Mouse (Mus musculus) cerebellum, postnatal 14 days (tissue): ENCODE results near the gene Copa.

Source experiments
- DNase-seq, 2 experiments: peaks; one replicate each; pipeline ENCODE4 v3.0.0; 2021; ENCODE audit warnings: mixed read lengths in 2 of 2

Gene Copa

DNA sequence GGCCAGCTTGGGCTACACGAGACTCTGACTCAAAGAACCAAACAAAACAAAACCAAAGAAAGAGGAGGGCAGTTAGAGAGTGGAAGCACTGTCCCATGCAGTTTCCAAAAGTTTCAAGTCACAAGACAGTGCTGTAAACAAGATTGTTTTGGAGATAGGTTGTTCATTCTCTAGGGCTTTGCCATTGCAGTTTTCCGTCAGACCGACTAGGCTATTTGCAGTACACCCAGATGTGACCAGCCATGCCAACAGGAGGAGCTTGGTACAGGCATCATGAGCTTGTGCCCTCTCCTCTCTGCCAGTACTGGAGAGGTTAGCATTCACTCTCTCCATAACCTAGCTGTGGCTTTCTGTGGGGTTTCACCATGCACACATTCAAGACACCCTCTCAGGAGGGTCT, 11.2 kb downstream of the Copa start:
- DNase-seq, result no peak

DNA sequence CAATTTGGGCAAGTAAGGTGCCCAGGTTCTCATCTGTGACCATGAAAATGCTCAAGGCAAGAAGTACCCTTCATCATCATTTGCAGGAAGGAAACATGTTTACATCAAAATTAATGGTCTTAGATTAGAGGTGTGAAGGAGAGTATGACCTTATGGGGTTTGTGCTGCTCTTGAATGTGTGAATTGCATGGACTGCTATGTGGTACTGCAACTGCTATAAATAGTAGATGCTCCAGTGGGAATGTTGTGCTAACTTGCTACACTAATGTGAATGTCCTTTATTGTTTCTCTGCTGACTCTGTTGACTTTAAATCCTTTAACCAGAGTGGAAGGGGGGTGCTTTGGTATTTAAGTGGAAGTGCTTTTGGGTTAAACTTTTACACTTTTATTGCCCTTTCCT, 12.0 kb downstream of the Copa start:
- DNase-seq, result no peak

DNA sequence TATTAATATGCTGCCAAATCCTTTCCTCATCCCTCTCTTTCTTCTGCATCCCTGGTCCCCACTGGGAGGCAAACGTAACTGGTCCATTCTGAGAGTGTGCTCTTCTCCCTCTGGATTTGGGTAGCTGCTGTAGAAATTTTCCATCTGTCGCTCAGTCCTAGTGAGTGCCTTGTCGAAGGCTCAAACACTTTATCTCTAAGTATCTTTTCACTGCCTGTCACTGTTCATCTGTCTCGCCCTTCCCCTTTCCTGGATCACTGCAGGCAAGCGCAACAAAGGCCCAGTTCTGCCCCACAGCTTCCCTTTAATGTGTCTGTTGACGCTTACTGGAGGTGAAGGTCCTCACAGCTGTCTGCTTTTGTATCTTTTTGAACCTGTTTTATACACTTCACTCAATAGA, 12.9 kb downstream of the Copa start:
- DNase-seq, result no peak

DNA sequence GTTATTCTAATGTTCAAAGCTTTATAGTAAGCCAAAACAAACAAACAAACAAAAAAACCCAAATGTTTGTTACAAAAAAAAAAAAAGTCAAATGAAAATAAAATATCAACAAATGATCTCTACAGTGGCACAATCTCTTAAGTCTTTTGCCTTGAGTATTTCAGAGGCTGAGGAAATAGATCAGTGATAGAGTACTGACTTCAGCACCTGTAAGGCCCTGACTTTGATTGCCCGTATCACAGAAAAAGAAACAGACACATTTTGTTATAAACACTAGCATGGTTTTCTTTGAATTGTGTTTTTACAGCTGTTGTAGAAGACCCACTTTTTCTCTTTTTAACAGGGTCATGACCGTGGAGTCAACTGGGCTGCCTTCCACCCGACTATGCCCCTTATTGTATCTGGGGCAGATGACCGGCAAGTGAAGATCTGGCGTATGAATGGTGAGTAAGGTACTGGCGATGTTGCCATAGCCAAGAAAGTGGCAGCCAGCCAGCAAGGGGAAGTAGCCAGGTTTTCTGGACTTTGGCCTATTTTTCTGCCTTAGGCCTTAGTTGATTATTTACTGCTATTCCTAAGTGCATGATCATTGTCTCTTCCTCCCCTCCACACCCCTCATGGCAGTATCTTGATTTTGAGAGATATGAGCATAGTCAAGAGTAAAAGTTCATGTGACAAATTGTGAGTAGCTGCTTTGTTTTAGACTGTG, 17.1 kb downstream of the Copa start:
- peak; percentile 57 to 65 for DNase-seq

DNA sequence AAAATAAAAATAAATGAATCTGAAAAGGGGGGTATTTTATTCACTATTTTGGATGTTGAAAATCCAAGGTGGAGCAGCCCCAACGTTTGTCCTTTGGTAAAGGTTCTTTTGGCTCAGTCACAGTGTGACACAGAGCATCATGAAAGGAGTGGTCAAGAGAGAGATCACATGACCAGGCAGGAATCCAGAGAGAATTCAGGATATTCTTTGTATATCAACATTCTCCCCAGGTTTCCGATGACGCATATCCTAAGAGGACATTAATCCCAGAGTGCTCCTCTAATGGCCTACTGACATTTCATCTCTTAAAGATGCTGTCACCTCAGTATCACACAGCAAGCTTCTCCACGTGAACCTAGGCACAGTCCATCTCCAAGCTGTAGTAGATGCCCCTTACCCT, 21.3 kb downstream of the Copa start:
- no peak for DNase-seq

DNA sequence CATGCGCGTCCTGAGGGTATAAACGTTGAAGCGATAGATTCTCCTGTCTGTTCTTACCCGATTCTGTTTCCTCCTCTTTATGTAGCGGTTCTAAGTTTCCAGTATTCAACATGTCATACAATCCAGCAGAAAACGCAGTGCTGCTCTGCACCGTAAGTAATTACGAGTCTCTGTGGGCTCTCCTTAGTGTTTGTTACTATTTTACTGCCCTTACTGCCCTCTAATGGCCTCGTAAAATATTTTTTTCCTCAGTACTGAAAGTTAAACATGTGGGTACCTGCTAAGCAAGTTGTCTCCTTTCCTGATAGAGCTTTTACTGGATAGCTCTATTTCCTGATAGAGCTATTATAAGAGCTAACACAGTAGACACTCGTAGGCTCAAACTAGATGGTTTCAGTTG, 22.8 kb downstream of the Copa start:
- no peak for DNase-seq

DNA sequence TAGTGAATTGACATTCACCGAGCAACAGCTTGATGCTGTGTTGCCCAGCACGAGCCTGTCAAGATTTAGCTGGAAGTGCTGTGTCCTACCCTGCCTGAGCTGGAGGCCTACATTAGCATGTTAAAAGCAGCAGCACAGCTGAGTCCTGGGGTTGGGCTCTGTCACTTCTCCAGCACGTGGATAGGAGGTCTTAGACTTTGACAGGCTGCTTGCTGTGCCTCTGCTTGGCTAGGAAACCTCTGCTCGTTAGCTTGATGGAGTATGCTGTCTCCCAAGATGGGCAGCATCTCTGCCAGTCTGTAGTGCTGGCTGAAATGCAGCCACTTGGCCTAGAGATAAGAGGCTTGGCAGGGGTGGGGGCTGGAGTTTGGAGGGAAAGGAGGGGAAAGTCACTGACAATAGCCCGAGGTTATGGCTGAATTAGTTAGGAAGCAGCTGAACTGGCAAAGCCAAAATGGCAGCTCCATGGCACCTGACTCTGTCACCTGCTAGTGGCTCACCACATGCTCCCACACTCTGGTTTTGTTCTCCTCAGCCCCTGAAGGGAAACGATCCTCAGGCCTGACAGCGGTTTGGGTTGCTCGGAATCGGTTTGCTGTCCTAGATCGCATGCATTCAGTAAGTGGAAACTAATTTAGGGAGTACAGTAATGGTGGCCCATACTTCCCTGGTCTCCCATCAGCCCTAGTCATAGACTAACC, 25.6 kb downstream of the Copa start:
- DNase-seq, result peak; percentile 41 to 44

DNA sequence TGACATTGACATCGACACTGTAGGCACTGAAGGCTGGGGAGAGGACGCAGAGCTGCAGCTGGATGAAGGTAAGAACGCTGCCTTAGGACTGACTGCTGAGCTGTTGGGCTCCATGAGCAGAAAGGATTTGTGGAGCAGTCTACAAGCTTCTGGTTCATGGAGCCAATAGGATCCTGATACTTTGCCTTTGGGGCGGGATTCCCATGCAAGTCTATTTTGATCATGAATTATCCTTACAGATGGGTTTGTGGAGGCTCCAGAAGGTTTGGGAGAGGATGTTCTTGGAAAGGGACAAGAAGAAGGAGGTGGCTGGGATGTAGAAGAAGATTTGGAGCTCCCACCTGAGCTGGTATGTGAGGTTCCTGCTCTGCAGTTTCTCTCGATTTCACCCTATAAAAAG, 34.6 kb downstream of the Copa start:
- no peak for DNase-seq

DNA sequence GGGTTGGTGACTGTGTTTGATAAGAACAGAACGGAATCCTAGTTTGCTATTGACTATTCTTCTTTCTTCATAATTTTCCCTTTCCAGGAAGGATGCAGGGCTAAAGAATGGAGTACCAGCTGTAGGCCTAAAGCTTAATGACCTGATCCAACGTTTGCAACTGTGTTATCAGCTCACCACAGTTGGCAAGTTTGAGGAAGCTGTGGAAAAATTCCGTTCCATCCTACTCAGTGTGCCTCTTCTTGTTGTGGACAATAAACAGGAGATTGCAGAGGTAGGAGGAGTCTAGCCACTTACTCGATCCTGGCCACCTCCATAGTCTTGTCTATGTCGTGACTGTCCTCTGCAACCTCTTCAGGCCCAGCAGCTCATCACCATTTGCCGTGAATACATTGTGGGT, 36.8 kb downstream of the Copa start:
- DNase-seq, result no peak

DNA sequence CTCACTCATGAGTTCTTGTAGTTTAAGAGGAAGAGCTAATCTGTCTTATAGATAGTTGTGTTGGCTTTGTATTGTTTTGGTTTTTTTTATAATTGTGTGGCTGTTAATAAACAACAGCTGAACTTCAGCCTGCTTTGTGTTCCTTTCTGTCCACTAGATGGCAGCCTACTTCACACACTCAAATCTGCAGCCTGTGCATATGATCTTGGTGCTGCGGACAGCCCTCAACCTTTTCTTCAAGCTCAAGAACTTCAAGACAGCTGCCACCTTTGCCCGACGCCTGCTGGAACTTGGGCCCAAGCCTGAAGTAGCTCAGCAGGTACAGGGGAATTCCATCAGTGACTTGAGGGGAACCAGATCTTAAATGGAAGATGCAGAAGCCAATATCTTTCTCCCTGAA, 37.4 kb downstream of the Copa start:
- peak; percentile 50 to 61 for DNase-seq

DNA sequence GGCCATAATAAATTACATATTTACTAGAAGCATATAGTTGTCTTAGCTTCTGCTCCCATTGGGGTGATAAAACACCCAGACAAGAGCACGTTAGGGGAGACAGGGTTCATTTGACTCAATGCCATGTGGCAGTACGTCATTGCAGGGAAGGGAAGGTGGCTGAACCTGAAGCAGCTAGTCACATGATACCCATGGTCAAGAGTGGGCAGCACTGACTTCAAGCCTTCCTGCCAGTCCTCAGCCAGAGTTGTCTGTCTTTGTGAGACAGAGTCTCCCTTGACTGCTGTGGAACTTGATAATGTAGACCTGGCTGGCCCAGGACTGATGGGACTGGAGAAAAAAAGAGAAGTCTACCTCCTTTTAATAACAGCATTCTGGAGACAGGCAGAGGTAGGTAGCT, 40.3 kb downstream of the Copa start:
- DNase-seq, result no peak

DNA sequence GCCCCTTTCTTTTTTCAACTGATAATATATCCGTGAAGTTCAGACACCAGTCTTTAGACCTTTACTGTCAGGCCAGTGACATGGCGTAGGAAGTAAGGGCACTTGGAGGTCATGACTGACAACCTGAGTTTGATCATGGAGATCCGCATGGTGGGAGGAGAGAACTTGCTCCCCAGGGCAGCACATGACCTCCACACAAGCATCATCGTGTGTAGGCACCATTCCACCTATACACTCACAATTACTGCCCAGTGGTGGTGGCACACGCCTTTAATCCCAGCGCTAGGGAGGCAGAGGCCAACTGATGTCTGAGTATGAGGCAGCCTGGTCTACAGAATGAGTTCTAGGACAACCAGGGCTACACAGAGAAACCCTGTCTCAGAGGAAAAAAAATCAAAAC, 42.2 kb downstream of the Copa start:
- no peak for DNase-seq

DNA sequence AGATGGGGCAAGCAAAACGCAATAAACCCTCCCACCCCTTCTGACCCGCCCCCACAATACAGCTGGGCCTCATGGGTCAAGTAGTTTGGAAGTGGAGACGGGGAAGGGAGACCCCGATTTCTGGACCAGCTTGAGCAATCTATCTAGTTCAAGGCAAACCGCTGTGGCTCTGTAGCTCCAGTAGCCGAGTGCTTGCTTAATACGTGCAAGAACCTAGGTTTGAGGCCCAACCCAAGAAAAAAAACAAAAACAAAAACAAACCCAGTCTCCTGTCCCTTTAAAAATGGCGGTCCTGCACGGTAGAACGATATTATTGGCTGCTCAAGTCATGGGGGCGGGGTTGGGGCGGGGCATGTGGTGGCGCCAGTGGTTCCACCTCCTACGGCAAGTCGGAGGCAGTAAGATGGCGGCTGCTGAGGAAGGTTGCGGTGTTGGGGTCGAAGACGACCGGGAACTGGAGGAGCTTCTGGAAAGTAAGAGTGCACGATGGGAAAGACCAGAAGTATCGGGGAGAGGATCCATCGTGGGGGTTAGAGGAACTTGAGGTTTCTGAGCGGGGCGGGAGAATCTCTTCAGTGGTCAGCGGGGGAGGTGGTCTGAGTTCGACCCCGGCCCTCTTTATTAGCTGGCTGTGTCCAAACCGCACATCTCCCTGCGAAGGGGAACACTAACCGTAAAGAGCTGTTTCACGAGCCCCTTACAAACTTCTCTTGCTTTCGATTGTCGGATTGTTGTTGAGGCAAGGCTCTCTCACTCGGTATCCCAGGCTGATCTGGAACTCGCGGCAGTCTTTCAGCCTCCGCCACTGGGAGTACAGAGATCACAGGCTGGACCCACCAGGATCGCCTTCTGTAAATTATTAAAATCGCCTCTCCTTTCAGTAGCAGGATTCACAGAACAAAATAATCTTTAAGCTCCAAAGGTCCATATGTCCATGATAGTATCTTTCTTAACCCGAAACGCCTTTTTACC, 44.3 kb downstream of the Copa start, which contains the start of gene Pex19:
TSS of gene Pex19 (plus strand) at position 380 of the 972 bp plus-strand sequence.
- peak; percentile 86 for DNase-seq

DNA sequence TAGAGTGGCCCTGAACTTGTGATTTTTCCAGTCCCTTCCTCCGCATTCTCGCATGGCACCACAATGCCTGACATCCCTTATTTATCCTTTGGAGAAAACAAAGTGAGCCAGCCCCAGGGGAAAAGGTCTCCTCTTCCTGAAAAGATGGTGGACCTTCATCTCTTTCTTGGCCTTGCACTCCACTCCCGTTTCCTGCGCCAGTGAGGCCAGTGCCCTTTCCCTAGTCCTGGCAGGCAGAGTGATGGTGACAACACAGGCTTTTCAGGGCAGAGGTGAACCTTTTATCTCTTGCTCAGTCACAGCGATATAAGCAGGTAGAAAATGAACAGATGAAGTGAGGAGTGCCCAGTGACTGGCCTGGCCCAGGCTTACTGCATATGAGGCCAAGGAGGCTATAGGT, 45.2 kb downstream of the Copa start:
- peak; percentile 18 to 24 for DNase-seq

DNA sequence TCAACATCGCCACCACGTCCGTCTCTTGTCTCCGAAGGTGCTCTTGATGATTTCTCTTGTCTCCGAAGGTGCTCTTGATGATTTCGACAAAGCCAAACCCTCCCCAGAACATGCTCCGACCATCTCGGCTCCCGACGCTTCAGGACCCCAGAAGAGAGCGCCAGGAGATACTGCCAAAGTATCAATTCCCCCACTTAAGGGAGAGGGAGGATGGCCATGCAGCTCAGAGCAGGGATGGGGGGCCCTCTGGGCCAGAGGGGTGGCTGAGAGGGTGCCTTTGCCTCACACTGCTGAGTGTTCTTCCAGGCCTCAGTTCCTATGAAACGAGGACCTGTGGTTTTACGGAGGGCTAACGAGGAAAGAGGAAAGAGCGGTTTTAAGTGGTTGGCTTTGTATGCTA, 46.2 kb downstream of the Copa start:
- DNase-seq, result no peak

DNA sequence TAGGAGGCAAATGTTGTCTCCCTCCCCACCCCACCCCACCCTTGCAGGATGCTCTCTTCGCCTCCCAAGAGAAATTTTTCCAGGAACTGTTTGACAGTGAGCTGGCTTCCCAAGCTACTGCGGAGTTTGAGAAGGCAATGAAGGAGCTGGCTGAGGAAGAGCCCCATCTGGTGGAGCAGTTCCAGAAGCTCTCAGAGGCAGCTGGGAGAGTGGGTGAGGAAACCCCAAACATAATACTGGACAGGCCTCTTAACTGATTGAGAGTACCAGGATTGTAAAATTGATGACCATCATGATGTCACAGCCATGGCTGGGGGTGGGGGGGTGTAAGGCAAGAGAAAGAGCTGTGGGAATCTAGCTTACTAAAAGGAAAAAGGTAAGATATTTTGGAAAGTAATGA, 46.8 kb downstream of the Copa start:
- no peak for DNase-seq

DNA sequence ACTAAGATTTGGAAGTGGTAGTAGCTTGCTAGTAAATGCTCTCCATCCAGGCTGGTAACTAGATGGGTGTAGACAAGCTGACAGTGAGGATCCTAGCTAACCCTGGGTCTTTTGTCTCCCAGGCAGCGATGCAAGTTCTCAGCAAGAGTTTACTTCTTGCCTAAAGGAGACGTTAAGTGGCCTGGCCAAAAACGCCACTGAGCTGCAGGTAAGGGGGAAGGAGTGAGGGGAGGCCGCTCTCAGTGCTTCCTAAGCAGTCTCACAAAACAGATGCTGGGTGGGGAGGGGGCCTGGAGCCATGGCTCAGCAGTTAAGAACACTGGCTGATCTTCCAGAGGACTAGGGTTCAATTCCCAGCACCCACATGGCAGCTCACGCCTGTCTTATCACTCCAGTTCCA, 47.5 kb downstream of the Copa start:
- no peak for DNase-seq

DNA sequence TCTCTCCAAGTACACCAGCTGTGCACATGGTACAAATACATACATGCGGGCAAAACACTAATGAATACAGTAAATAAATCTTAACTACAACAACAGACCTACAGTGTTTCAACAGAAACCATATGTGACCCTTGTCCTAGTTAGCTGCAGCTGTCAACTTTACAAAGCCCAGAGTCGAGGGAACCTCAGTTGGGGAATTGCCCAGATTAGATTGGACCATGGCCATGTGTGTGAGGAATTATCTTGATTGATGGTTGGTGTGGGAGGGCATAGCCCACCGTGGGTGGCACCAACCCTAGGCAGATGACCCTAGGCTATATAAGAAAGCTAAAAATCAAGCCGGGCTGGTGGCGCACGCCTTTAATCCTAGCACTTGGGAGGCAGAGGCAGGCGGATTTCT, 50.0 kb downstream of the Copa start:
- DNase-seq, result peak in 1 of 2 experiments; percentile 34

DNA sequence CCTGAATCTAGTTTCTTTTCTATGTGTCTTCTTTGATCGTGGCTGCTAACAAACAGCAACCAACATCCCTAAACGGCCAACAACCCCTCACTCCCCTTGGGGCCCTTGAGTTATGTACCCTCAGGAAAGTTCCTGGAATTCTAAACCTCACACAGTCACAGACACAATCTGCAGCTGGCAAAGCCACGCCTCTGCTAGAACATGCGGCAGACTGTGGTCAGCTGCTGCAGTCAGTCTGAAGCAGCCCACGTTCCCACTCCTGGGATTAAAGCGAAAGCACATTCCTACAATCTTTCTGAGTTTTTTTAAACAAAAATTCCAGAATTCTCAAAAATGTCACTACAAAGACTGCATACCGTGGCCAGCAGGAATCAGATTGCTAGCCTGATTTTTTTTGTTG, 51.2 kb downstream of the Copa start:
- no peak for DNase-seq

DNA sequence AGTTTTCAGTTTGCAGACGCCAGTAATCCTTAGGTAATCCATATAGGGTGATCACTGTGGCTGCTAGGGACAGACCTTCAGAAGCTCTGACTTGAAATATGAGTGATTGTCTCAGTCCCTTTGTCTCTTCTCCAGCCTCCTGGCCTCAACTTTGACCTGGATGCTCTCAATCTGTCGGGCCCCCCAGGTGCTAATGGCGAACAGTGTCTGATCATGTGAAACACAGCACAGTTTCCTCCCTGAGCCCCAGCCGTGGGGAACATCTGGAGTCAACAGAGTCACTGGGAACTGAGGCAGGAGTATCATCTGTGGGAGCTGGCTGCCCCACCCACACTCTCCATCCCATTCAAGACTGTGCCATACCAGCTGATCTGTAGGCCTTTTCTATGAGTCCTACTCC, 51.7 kb downstream of the Copa start:
- DNase-seq, result no peak

DNA sequence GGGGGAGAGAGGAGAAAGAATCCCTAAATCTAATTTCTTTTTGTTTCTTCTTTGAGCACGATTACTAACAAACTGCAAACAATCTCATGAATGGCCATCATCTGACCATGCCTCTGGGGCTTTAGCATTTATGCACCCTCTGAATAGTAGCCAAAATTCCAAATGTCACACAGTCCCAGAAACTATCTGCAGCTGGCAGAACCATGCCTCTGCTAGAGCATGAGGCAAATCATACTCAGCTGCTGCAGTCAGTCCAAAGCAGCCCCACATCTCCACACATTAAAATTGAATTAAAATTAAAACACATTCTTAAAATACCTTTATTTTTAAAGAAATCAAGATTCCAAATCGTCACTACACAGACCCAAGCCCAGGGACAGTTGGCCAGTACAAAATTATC, 57.8 kb downstream of the Copa start:
- DNase-seq, result no peak

DNA sequence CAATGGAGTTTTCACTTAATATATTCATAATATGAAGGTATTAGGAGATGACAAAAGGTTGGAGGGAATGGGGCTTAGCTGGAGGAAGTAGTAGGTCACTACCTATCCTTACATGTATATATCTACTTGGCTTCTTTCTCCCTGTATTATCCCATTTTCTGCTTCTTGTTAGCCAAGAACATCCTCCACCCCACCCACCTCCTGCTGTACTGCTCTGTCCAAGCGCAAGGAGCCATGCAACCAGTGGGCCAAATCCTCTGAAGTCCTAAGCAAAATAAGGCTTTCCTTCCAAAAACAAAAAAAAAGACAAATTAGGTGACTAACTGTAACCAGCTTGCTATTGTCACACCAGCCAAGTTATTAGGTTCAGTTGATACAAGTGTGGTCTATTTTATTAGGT, 58.5 kb downstream of the Copa start:
- DNase-seq, result no peak

DNA sequence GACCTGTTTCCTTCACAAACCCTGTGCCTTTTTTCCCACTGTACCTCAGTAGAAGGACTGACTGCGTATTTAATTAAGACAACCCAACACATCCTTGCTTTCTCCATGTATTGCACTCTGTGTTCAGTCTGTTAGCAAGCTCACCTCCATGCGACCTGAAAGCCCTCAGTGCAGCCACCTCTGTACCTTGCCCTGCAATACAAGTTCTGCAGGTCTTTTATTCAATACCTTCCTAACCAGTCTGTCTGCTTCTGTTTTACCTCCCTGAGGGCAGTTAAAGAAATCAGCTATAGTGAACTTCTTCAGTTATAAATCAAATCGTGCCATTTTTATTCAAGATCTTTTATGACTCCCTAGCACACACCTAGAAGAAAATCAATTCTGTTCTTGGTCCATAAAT, 59.2 kb downstream of the Copa start:
- no peak for DNase-seq

DNA sequence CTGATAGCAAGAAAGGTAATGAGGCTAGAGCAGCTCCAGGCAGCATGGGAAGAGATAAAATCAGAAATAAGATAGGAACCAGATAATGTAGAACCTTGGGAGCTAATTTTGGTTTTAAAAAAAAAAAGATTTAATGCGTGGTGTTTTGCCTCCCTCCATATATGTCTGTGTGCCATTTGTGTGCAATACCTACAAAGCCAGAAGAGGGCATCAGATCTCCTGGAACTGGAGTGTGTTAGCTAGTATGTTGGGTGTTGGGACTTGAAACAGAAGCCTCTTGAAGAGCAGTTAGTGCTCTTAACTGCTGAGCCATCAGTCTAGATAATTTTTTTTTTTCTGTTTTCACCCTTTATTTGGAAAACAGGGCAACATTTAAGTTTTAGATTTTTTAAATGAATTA, 61.2 kb downstream of the Copa start:
- DNase-seq, result peak; percentile 70 to 76
